Mouse (Mus musculus): ENCODE results near the gene Chchd5.

Chchd5 gene

GRCm38 (mm10) chr2:129152751-129153150, 23.3 kb downstream of the Chchd5 start:
- DNase-seq (ENCODE audit: low read depth): no peak

- no peak for DNase-seq (ENCODE audit: low read depth)
These were observed 35.3 kb downstream of the Chchd5 start for GRCm38 (mm10) chr2:129164815-129165214.

- no peak for DNase-seq (ENCODE audit: low read depth)
These were observed 37.3 kb downstream of the Chchd5 start for GRCm38 (mm10) chr2:129166466-129167463.

GRCm38 (mm10) chr2:129173386-129173785, 43.9 kb downstream of the Chchd5 start:
- no peak for DNase-seq (ENCODE audit: low read depth)

GRCm38 (mm10) chr2:129174474-129174873, 45.0 kb downstream of the Chchd5 start:
- DNase-seq (ENCODE audit: low read depth): no peak

- DNase-seq (ENCODE audit: low read depth): no peak
These were observed 46.1 kb downstream of the Chchd5 start for GRCm38 (mm10) chr2:129175636-129176035.

GRCm38 (mm10) chr2:129176676-129177420, 47.3 kb downstream of the Chchd5 start:
- no peak for DNase-seq (ENCODE audit: low read depth)

GRCm38 (mm10) chr2:129177661-129178060, 48.2 kb downstream of the Chchd5 start:
- DNase-seq (ENCODE audit: low read depth): no peak

GRCm38 (mm10) chr2:129178182-129178908, 48.8 kb downstream of the Chchd5 start:
- no peak for DNase-seq (ENCODE audit: low read depth)

- no peak for DNase-seq (ENCODE audit: low read depth)
These were observed 50.7 kb downstream of the Chchd5 start for GRCm38 (mm10) chr2:129179946-129180853.

- no peak for DNase-seq (ENCODE audit: low read depth)
These were observed 52.0 kb downstream of the Chchd5 start for GRCm38 (mm10) chr2:129181509-129181908.

GRCm38 (mm10) chr2:129182412-129182811, 52.9 kb downstream of the Chchd5 start:
- DNase-seq (ENCODE audit: low read depth): no peak

- DNase-seq (ENCODE audit: low read depth): no peak
These were observed 54.1 kb downstream of the Chchd5 start for GRCm38 (mm10) chr2:129183561-129184031.

Data from c-Kit-positive CD71-positive TER-119-negative erythroid progenitor cells, embryonic 14.5 days (primary cell).